Mouse (Mus musculus): ENCODE measurements around the gene Olfr640. TPM values are rescaled to one million over a fixed set of nuclear protein-coding genes. Genes with fewer than 3 reads are reported as not detected.

Gene Olfr640
- polyA plus RNA-seq, 1 experiment from 2014 or later: not detected

- H3K4me2 ChIP-seq (replicated peaks): no peak overlapping the region
- 72% methylated on average over 1 of the region's 1 CpGs for WGBS
- no peak overlapping the region for H3K4me3 ChIP-seq
- no peaks in the 10 kb centered on the region for H3K9me3 ChIP-seq
- H3K9ac ChIP-seq (replicated peaks): no peak overlapping the region
- H3K4me1 ChIP-seq: no peaks in the 10 kb centered on the region
- no peaks in the 10 kb centered on the region for H3K36me3 ChIP-seq
- no peaks in the 10 kb centered on the region for H3K27me3 ChIP-seq
- no peak overlapping the region for H3K27ac ChIP-seq (replicated peaks)
- no peak for ATAC-seq (ENCODE audit: low FRiP score, low read depth)
Measured at GRCm38 (mm10) chr7:103971782-103972181, 53.6 kb downstream of the Olfr640 start.

- H3K9me3 ChIP-seq: no peaks in the 10 kb centered on the region
- H3K36me3 ChIP-seq: no peaks in the 10 kb centered on the region
- WGBS: 76% methylated on average over 1 of the region's 1 CpGs
- no peak within 1 kb of the TSS for H3K4me3 ChIP-seq
- H3K27me3 ChIP-seq: no peaks in the 10 kb centered on the region
- no peak within 1 kb of the TSS for H3K27ac ChIP-seq (replicated peaks)
- no peak within 1 kb of the TSS for H3K4me2 ChIP-seq (replicated peaks)
- no peak within 1 kb of the TSS for H3K9ac ChIP-seq (replicated peaks)
- no peaks in the 10 kb centered on the region for H3K4me1 ChIP-seq
- no peak for ATAC-seq (ENCODE audit: low FRiP score, low read depth)
Measured at GRCm38 (mm10) chr7:103970852-103971251, 54.5 kb downstream of the Olfr640 start, which contains the start of gene Olfr635. Gene Olfr635 (plus strand): TSS chr7:103971152.

Other genes with a start within 250 kb of the Olfr640 start
- gene Olfr68, start 245.9 kb downstream of the Olfr640 start, polyA plus RNA-seq (2016; fragmentation: Nextera tagmentation; extraction: Ambion mirVana): not detected in 2 replicates
- not detected in 2 replicates for gene Olfr67, start 233.8 kb downstream of the Olfr640 start, polyA plus RNA-seq (2016; fragmentation: Nextera tagmentation; extraction: Ambion mirVana)
- 769 and 928 TPM in 2 replicates for gene Hbb-bt, start 211.6 kb downstream of the Olfr640 start, polyA plus RNA-seq (2016; fragmentation: Nextera tagmentation; extraction: Ambion mirVana)
- gene Hbb-bs, start 197.5 kb downstream of the Olfr640 start, polyA plus RNA-seq (2016; fragmentation: Nextera tagmentation; extraction: Ambion mirVana): 643 and 809 TPM in 2 replicates
- not detected in 2 replicates for gene Hbb-bh2, start 185.1 kb downstream of the Olfr640 start, polyA plus RNA-seq (2016; fragmentation: Nextera tagmentation; extraction: Ambion mirVana)
- 623 and 675 TPM in 2 replicates for gene Hbb-bh1, start 182.4 kb downstream of the Olfr640 start, polyA plus RNA-seq (2016; fragmentation: Nextera tagmentation; extraction: Ambion mirVana)
- 8,301 and 9,167 TPM in 2 replicates for gene Hbb-y, start 172.4 kb downstream of the Olfr640 start, polyA plus RNA-seq (2016; fragmentation: Nextera tagmentation; extraction: Ambion mirVana)
- not detected in 2 replicates for gene Olfr66, start 139.3 kb downstream of the Olfr640 start, polyA plus RNA-seq (2016; fragmentation: Nextera tagmentation; extraction: Ambion mirVana)
- not detected in 2 replicates for gene Olfr64, start 131.1 kb downstream of the Olfr640 start, polyA plus RNA-seq (2016; fragmentation: Nextera tagmentation; extraction: Ambion mirVana)
- gene Olfr65, start 122.1 kb downstream of the Olfr640 start, polyA plus RNA-seq (2016; fragmentation: Nextera tagmentation; extraction: Ambion mirVana): not detected in 2 replicates
- not detected in 2 replicates for gene Olfr631, start 96.7 kb downstream of the Olfr640 start, polyA plus RNA-seq (2016; fragmentation: Nextera tagmentation; extraction: Ambion mirVana)
- gene Olfr632, start 91.2 kb downstream of the Olfr640 start, polyA plus RNA-seq (2016; fragmentation: Nextera tagmentation; extraction: Ambion mirVana): not detected in 2 replicates
- not detected in 2 replicates for gene Olfr633, start 81.1 kb downstream of the Olfr640 start, polyA plus RNA-seq (2016; fragmentation: Nextera tagmentation; extraction: Ambion mirVana)
- gene Olfr635, start 54.4 kb downstream of the Olfr640 start, polyA plus RNA-seq (2016; fragmentation: Nextera tagmentation; extraction: Ambion mirVana): not detected in 2 replicates
- not detected in 2 replicates for gene Olfr638, start 26.8 kb downstream of the Olfr640 start, polyA plus RNA-seq (2016; fragmentation: Nextera tagmentation; extraction: Ambion mirVana)
- 0.04 TPM in 1 of 2 replicates, not detected in the other for gene Olfr639, start 8.3 kb downstream of the Olfr640 start, polyA plus RNA-seq (2016; fragmentation: Nextera tagmentation; extraction: Ambion mirVana)
- not detected in 2 replicates for gene Olfr641, start 9.9 kb upstream of the Olfr640 start, polyA plus RNA-seq (2016; fragmentation: Nextera tagmentation; extraction: Ambion mirVana)
- not detected in 2 replicates for gene Olfr642, start 27.1 kb upstream of the Olfr640 start, polyA plus RNA-seq (2016; fragmentation: Nextera tagmentation; extraction: Ambion mirVana)
- gene 4930516K23Rik, start 35.9 kb upstream of the Olfr640 start, polyA plus RNA-seq (2016; fragmentation: Nextera tagmentation; extraction: Ambion mirVana): not detected in 2 replicates
- gene Olfr644, start 46.3 kb upstream of the Olfr640 start, polyA plus RNA-seq (2016; fragmentation: Nextera tagmentation; extraction: Ambion mirVana): not detected in 2 replicates
- gene Olfr645, start 59.9 kb upstream of the Olfr640 start, polyA plus RNA-seq (2016; fragmentation: Nextera tagmentation; extraction: Ambion mirVana): not detected in 2 replicates
- gene Olfr646, start 79.3 kb upstream of the Olfr640 start, polyA plus RNA-seq (2016; fragmentation: Nextera tagmentation; extraction: Ambion mirVana): not detected in 2 replicates
- not detected in 2 replicates for gene Ubqln5, start 104.3 kb upstream of the Olfr640 start, polyA plus RNA-seq (2016; fragmentation: Nextera tagmentation; extraction: Ambion mirVana)
- gene Olfr643, start 111.8 kb upstream of the Olfr640 start, polyA plus RNA-seq (2016; fragmentation: Nextera tagmentation; extraction: Ambion mirVana): not detected in 2 replicates
- gene Ubqln3, start 117.7 kb upstream of the Olfr640 start, polyA plus RNA-seq (2016; fragmentation: Nextera tagmentation; extraction: Ambion mirVana): not detected in 2 replicates
- gene Ubqlnl, start 125.0 kb upstream of the Olfr640 start, polyA plus RNA-seq (2016; fragmentation: Nextera tagmentation; extraction: Ambion mirVana): not detected in 2 replicates
- not detected in 2 replicates for gene Olfm5, start 139.3 kb upstream of the Olfr640 start, polyA plus RNA-seq (2016; fragmentation: Nextera tagmentation; extraction: Ambion mirVana)
- gene Olfr648, start 157.8 kb upstream of the Olfr640 start, polyA plus RNA-seq (2016; fragmentation: Nextera tagmentation; extraction: Ambion mirVana): 0.45 and 0.47 TPM in 2 replicates
- not detected in 2 replicates for gene Olfr649, start 170.4 kb upstream of the Olfr640 start, polyA plus RNA-seq (2016; fragmentation: Nextera tagmentation; extraction: Ambion mirVana)
- 0.72 and 1.3 TPM in 2 replicates for gene Trim6, start 193.2 kb upstream of the Olfr640 start, polyA plus RNA-seq (2016; fragmentation: Nextera tagmentation; extraction: Ambion mirVana)
- gene Trim34a, start 218.9 kb upstream of the Olfr640 start, polyA plus RNA-seq (2016; fragmentation: Nextera tagmentation; extraction: Ambion mirVana): 0.83 and 1.2 TPM in 2 replicates

Data from midbrain, embryonic 12.5 days (tissue).